Mouse (Mus musculus) adrenal gland, adult (tissue): ENCODE results near the gene Patj.

Experiments used
- DNase-seq, 2 experiments: peaks; one replicate each; pipeline ENCODE4 v3.0.0; 2022 to 2023; ENCODE audit warnings: low spot score in 1 of 2; ENCODE audit not compliant: inconsistent age in 2 of 2

The Patj gene

GRCm38 (mm10) chr4:98635140-98635837, 239.7 kb downstream of the Patj start:
- DNase-seq = no peak

DNA sequence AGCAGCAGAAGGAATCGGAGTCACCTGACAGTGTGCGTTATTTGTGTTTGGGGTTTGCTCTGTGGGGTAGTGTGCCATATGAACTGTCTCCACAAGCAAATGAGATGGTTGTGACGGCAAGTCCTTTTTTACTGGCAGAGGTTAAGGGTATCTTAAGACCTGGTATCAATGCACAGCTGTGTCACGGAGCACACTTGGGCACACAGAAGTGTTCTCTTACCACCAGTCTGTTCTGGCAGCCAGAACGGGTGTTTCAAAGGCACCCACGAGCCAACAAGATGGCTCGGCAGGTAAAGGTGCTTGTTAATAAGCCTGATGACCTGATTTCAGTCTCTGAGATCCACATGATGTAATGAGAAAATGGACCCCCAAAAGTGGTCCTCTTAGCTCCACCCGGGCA, 243.1 kb downstream of the Patj start:
- no peak for DNase-seq

GRCm38 (mm10) chr4:98653650-98654049, 258.1 kb downstream of the Patj start:
- no peak for DNase-seq

GRCm38 (mm10) chr4:98654419-98654821, 258.8 kb downstream of the Patj start:
- DNase-seq = no peak

DNA sequence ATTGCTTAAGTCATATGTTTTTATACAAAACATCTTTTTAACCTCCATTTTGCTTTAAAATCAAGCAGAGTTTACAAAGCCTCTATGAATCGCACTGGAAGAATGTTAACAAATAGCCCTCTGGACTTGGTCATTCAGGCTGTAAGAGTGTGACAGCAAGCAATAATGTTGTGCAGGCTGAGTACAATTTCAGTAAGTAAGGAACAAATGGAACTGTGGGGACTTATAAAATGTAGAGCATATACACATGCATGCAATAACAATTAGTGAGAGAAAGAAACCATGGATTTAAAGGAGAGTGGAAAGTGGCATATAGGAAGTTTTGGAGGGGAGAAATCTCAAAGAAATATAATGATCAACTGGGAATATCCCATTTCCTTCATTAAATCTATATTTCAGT, 261.2 kb downstream of the Patj start:
- no peak for DNase-seq

DNA sequence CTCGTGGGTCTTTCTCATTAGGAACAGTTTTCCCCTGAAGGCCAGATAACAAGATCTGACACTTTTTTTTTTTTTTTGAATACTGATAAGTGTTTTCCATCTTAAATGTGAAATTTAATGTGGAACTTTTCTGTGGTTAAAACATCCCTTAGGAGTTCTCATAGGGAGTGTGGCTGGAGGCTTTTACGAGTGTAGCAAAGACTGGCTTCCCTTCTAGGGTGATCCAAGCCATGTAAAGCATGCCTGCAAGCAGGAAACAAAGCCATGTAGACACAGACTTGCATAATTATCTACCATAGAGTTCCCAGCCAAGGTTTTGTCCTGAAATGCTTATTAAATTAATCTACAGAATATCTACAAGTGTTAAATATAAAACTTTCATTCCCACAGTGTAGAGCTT, 263.4 kb downstream of the Patj start:
- no peak for DNase-seq

GRCm38 (mm10) chr4:98660534-98660933, 264.9 kb downstream of the Patj start:
- no peak for DNase-seq

DNA sequence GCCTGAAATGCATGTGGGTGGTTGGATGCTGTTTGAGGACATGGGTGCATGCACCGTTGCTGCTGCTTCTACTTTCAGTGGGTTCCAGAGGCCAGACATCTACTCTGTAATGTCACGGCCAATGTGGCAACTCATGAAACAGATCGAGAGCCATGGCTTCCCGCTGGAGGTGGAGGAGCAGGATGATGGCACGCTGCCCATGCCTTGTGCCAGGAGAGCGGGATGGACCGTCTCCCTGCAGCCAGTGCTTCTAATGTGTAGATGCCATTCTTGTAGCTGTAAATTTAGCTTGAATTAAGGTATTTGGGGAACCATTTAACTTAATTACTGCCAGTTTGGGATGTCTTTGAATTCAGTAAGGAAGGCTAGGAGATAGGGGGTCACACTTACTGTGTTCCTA, 270.3 kb downstream of the Patj start:
- no peak for DNase-seq

- DNase-seq = no peak
Measured at GRCm38 (mm10) chr4:98666451-98666850, 270.9 kb downstream of the Patj start.

DNA sequence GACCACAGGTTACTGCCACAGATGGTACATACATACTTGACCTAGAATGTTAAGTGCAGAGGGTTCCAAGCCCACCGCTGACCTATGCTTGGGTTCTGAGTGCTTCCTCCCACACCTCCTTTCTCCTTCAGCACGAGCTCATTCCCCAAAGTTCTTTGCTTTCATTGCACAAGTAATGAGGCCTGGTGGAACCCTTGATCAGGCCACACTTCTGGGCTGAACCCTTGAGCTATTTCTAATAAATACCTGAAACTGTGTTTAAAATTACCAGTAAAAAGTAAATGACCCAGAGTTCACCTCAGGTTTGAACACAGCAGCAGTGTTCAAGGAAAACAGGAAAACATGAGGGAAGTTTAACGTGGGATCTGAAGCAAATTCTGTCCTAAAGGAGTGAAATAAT, 271.4 kb downstream of the Patj start:
- no peak for DNase-seq

- no peak for DNase-seq
Measured at GRCm38 (mm10) chr4:98677506-98677905, 281.9 kb downstream of the Patj start.

GRCm38 (mm10) chr4:98686678-98687267, 291.2 kb downstream of the Patj start:
- DNase-seq = no peak

- no peak for DNase-seq
Measured at GRCm38 (mm10) chr4:98688116-98688515, 292.5 kb downstream of the Patj start.

- no peak for DNase-seq
Measured at GRCm38 (mm10) chr4:98688520-98688919, 292.9 kb downstream of the Patj start.

DNA sequence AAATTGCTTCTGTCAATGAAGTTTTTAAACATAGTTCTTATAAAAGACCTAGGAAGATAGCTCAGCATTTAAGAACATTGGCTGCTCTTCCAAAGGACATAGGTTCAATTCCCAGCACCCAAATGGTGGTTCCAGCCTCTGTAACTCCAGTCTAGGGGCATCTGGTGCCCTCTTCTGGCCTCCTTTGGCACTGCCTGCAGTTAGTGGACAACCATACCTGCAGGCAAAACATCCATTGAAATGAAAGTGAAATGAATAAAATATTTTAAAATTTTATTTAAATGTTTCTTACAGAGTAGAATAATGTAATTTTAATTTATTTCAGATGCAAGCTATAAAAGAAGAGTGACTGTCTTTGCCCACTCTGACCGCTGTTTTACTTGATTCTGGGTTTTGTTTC, 294.4 kb downstream of the Patj start:
- no peak for DNase-seq

- peak in 1 of 2 experiments; percentile 26 for DNase-seq
Measured at GRCm38 (mm10) chr4:98693465-98694185, 298.0 kb downstream of the Patj start.

DNA sequence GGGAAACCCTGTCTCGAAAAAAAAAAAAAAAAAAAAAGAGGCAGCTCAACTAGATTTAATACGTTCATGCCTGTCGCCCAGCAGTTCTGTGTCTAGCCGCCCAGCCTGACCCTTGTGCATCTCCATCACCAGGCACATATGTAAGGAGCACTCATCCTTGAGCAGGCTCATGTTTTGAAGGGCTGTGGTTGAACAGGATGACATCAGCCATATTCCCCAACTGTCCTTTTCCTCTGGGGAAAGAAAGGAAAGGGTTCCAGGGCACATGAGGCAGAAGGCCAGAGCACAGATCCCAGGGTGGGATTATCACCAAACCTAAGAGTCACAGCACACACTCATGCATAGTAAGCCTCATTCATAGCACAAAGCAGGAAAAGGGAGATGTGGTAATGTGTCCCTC, 302.3 kb downstream of the Patj start:
- no peak for DNase-seq

DNA sequence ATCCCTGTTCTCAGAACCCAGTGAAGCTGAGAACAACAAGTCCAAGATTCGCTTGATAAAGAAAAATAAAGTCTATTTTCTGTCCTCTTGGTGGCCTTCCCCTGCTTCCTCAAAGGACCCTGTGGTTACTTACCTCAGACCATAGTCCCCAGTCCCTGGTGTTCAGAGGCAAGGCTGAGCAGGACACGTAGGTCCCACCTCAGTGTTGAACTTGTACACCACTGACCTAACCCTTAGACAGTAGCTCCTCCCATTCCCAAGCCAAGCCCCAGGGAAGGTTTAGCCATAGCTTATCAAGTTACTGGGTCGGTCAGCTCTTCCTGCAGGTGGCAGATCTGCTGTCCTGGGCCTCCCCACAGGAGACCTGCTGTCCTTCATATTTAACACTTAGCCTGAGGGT, 303.3 kb downstream of the Patj start:
- DNase-seq = no peak

DNA sequence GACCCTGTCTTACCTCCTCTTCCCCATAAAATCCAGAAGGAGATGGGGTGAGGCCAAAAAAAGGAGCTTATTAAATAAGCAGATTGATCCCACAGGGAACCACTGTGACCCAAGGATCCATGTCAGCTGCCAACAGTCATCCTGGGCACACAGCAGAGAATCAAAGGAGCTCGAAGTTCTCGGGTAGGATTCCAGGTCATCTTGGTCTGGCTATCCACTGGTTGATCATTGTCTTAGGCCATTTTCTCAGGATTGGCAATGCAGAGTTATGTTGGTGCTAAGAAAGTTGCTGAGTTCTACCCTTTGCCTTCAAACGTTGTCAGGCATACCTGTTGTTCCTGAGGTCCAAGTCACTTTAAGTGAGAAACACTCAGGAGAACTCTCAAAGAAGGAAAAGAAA, 304.6 kb downstream of the Patj start:
- DNase-seq = no peak

DNA sequence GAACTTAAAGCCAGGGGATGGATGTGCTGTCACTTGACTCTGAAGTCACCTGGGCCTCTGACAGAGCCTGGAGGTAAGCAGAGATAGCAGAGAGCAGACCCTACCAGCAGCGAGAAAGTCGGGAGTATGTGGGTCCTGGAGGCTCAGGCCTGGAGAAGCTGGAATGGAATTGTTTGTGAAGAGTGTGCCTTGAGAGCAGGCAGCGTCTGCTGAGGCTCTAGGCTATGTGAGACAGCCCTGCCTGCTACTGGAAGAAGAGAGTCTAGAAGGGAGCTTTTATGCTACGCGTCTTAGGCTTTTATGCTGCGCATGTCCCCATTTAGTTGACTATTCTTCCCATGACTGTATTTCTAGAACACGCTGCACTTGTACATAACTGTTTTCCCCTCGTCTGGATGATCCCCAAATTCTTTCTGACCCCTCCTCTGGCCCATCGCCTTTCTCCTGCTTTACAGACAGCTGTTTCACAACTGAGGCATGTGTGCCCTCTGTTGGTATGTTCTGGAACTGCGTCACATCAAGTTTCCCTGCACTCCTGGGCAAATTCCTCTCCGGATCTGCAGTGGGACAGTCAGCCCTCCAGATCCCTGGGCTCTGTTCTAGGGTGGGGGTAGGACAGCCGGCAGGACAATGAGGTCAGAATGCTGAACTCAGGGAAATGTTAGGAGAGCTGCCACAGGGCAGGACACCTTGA, 306.8 kb downstream of the Patj start:
- peak; percentile 25 to 83 for DNase-seq

GRCm38 (mm10) chr4:98710891-98711290, 315.3 kb downstream of the Patj start:
- no peak for DNase-seq
